Mouse (Mus musculus) gastrocnemius, postnatal 14 days (tissue): ENCODE results near the gene C330021F23Rik. TPM values are rescaled to one million over a fixed set of nuclear protein-coding genes. Genes with fewer than 3 reads are reported as not detected.

Experiments used
- DNase-seq: peaks from one replicate; pipeline ENCODE4 v3.0.0; 2021; ENCODE audit warnings: mixed read lengths
- intact Hi-C: fragments of 180-260 bp; cut with DNase I; formaldehyde crosslinking; loops from one replicate; pipeline ENCODE4 v1.15.1; 2025; ENCODE audit warnings: low total_unique reads
- total RNA-seq, 2 experiments: library from RNA; stranded (reverse); gene quantifications; 2 replicates each; pipeline ENCODE4 v1.2.3; 2021

Gene C330021F23Rik
- total RNA-seq, 2 experiments from 2014 or later: not detected

- intact Hi-C loops: no loop called here
- no peak for DNase-seq
These were observed 63.1 kb downstream of the C330021F23Rik start, which contains the start of gene Stxbp2 for GRCm38 (mm10) chr8:3630647-3631477. TSS of gene Stxbp2 (plus strand) at chr8:3630955.

GRCm38 (mm10) chr8:3631478-3631875 lies 63.7 kb downstream of the C330021F23Rik start:
- intact Hi-C loops: no loop called here
- no peak for DNase-seq

Other genes with a start within 250 kb of the C330021F23Rik start
- under 1 TPM; 0.06 to 0.11 TPM for gene A430078G23Rik, start 214.6 kb upstream of the C330021F23Rik start, total RNA-seq
- 1 to 10 TPM; 9.4 to 9.6 TPM for gene Arhgef18, start 175.0 kb upstream of the C330021F23Rik start, total RNA-seq
- 1 to 10 TPM; 2.4 to 2.7 TPM for gene Pex11g, start 100.3 kb upstream of the C330021F23Rik start, total RNA-seq
- gene Tex45, start 97.1 kb upstream of the C330021F23Rik start, total RNA-seq: not detected
- 10 to 100 TPM; 16.5 to 17.6 TPM for gene Zfp358, start 74.9 kb upstream of the C330021F23Rik start, total RNA-seq
- gene Mcoln1, start 67.5 kb upstream of the C330021F23Rik start, total RNA-seq: 10 to 100 TPM; 16.5 to 17.4 TPM
- gene Pnpla6, start 52.6 kb upstream of the C330021F23Rik start, total RNA-seq: 10 to 100 TPM in 1 of 2 experiments, 1 to 10 TPM in 1; 7.9 to 11.1 TPM
- under 1 TPM; 0.55 to 0.78 TPM for gene Camsap3, start 19.3 kb downstream of the C330021F23Rik start, total RNA-seq
- gene Xab2, start 53.3 kb downstream of the C330021F23Rik start, total RNA-seq: 10 to 100 TPM; 11.0 to 12.5 TPM
- gene Pet100, start 53.6 kb downstream of the C330021F23Rik start, total RNA-seq: 10 to 100 TPM; 78.8 to 79.7 TPM
- under 1 TPM in 1 of 2 experiments, not detected in 1; 0.51 TPM for gene Pcp2, start 57.6 kb downstream of the C330021F23Rik start, total RNA-seq
- gene Stxbp2, start 63.0 kb downstream of the C330021F23Rik start, total RNA-seq: 1 to 10 TPM; 1.6 to 3.8 TPM
- 1 to 10 TPM in 1 of 2 experiments, not detected in 1; 1.2 TPM for gene Retn, start 87.8 kb downstream of the C330021F23Rik start, total RNA-seq
- not detected for gene Mcemp1, start 97.8 kb downstream of the C330021F23Rik start, total RNA-seq
- gene Fcor, start 104.4 kb downstream of the C330021F23Rik start, total RNA-seq: 1 to 10 TPM; 1.2 to 3.0 TPM
- gene Trappc5, start 108.3 kb downstream of the C330021F23Rik start, total RNA-seq: 10 to 100 TPM; 20.1 to 20.9 TPM
- gene Fcer2a, start 126.2 kb downstream of the C330021F23Rik start, total RNA-seq: under 1 TPM; 0.91 to 0.94 TPM
- under 1 TPM in 1 of 2 experiments, not detected in 1; 0.14 TPM for gene Clec4g, start 152.7 kb downstream of the C330021F23Rik start, total RNA-seq
- gene Cd209a, start 181.0 kb downstream of the C330021F23Rik start, total RNA-seq: not detected